Mouse (Mus musculus) hindbrain, embryonic 16.5 days (tissue): ENCODE results near the gene Acy3. TPM values are rescaled to one million over a fixed set of nuclear protein-coding genes. Genes with fewer than 3 reads are reported as not detected.
A peak's percentile ranks its signal among the peaks of the same experiment; 100 is the strongest.
"Not testable (repeated sequence)": the region's sequence is repeated elsewhere in the genome, so short reads cannot be mapped to it uniquely, and the experiment has no call there.

Source experiments
- ATAC-seq: fragments of 200-750 bp; cut with Nextera tagmentation; 2 replicates; pipeline ENCODE4 v1.8.0; 2017; ENCODE audit warnings: moderate TSS enrichment, moderate library complexity
- H3K27ac ChIP-seq: fragments of 300-500 bp; sonication (generic); 2 replicates; pipeline ENCODE4 v1.5.1; 2014; ENCODE audit warnings: low read depth, mild to moderate bottlenecking, control low read depth, low read length, moderate library complexity
- H3K27me3 ChIP-seq: fragments of 300-500 bp; sonication (generic); replicated peaks from 2 replicates; pipeline ENCODE4 v1.6.1; 2014; ENCODE audit warnings: low read length; ENCODE audit not compliant: control insufficient read depth, insufficient read depth
- H3K36me3 ChIP-seq: fragments of 300-500 bp; sonication (generic); 2 replicates; pipeline ENCODE4 v1.6.1; 2014; ENCODE audit warnings: mild to moderate bottlenecking, low read length, moderate library complexity, mixed read lengths; ENCODE audit not compliant: control insufficient read depth, insufficient read depth
- H3K4me1 ChIP-seq: fragments of 300-500 bp; sonication (generic); 2 replicates; pipeline ENCODE4 v1.6.1; 2014; ENCODE audit warnings: low read depth, low read length; ENCODE audit not compliant: control insufficient read depth, insufficient read depth
- H3K4me2 ChIP-seq: fragments of 300-500 bp; sonication (generic); 2 replicates; pipeline ENCODE4 v1.6.1; 2014; ENCODE audit warnings: mild to moderate bottlenecking, low read length, control low read depth, moderate library complexity
- H3K4me3 ChIP-seq: fragments of 300-500 bp; sonication (generic); 2 replicates; pipeline ENCODE4 v1.5.1; 2014; ENCODE audit warnings: mild to moderate bottlenecking, low read length, control low read depth, moderate library complexity
- H3K9ac ChIP-seq: fragments of 300-500 bp; sonication (generic); 2 replicates; pipeline ENCODE4 v1.6.1; 2014; ENCODE audit warnings: low read depth, mild to moderate bottlenecking, control low read depth, low read length, moderate library complexity
- H3K9me3 ChIP-seq: fragments of 300-500 bp; sonication (generic); 2 replicates; pipeline ENCODE4 v1.6.1; 2014; ENCODE audit warnings: mild to moderate bottlenecking, low read length, moderate library complexity; ENCODE audit not compliant: control insufficient read depth
- WGBS: fragments of 180-500 bp; shearing (Covaris S2); extraction: QIAGEN DNeasy Blood & Tissue Kit; methylation state at CpG from one replicate; pipeline ENCODE4 v1.1.7; 2014; 5-methylcytosine and 5-hydroxymethylcytosine counted together
- polyA plus RNA-seq: library from polyadenylated mRNA; unstranded; fragments of >200 nt; fragmentation: Nextera tagmentation; extraction: Ambion mirVana; gene quantifications from 2 replicates; pipeline ENCODE4 v1.2.1, GENCODE M21; 2015

Acy3 gene
- polyA plus RNA-seq, 1 experiment from 2014 or later, result 3.1 TPM

GRCm38 (mm10) chr19:4023185-4023584 lies 36.8 kb downstream of the Acy3 start:
- Histone ChIP-seq H3K36me3 (no peaks in the 10 kb centered on the region), H3K27ac (no peak overlapping the region), H3K9ac (no peak overlapping the region), H3K9me3 (peaks cover 2% of the 10 kb centered on the region; the same call in 1 of the 2 replicates), H3K4me1 (no peaks in the 10 kb centered on the region), H3K4me2 (no peak overlapping the region), H3K27me3 (no peaks in the 10 kb centered on the region), H3K4me3 (no peak overlapping the region)
- WGBS, result 88% methylated on average over 7 of the region's 7 CpGs
- no peak for ATAC-seq

GRCm38 (mm10) chr19:4027576-4027975 lies 41.2 kb downstream of the Acy3 start:
- Histone ChIP-seq H3K9me3 (peaks cover 2% of the 10 kb centered on the region; the same call in 1 of the 2 replicates), H3K27me3 (no peaks in the 10 kb centered on the region), H3K9ac (no peak overlapping the region), H3K27ac (no peak overlapping the region), H3K4me2 (no peak overlapping the region), H3K36me3 (no peaks in the 10 kb centered on the region), H3K4me1 (no peaks in the 10 kb centered on the region), H3K4me3 (no peak overlapping the region)
- no peak for ATAC-seq

- 67% methylated on average over 7 of the region's 7 CpGs for WGBS
Observed at GRCm38 (mm10) chr19:4032668-4033067, 46.3 kb downstream of the Acy3 start.

GRCm38 (mm10) chr19:4033298-4033697 lies 46.9 kb downstream of the Acy3 start:
- Histone ChIP-seq H3K9me3 (no peaks in the 10 kb centered on the region), H3K4me2 (no peak overlapping the region), H3K9ac (no peak overlapping the region), H3K4me1 (peaks cover 7% of the 10 kb centered on the region), H3K36me3 (no peaks in the 10 kb centered on the region), H3K27me3 (no peaks in the 10 kb centered on the region), H3K4me3 (no peak overlapping the region), H3K27ac (no peak overlapping the region)
- 87% methylated on average over 3 of the region's 3 CpGs for whole genome bisulfite sequencing
- ATAC-seq, result no peak

More at GRCm38 (mm10) chr19:4032668-4033067, 46.3 kb downstream of the Acy3 start:
- no peaks in the 10 kb centered on the region for H3K27me3 ChIP-seq
- peaks cover 7% of the 10 kb centered on the region for H3K4me1 ChIP-seq
- ATAC-seq, result no peak
- H3K4me3 ChIP-seq, result no peak overlapping the region
- no peaks in the 10 kb centered on the region for H3K9me3 ChIP-seq
- H3K9ac ChIP-seq, result no peak overlapping the region
- H3K27ac ChIP-seq, result no peak overlapping the region
- H3K36me3 ChIP-seq, result no peaks in the 10 kb centered on the region
- no peak overlapping the region for H3K4me2 ChIP-seq

- Histone ChIP-seq H3K9ac (no peak overlapping the region), H3K4me1 (peaks cover 7% of the 10 kb centered on the region), H3K27me3 (no peaks in the 10 kb centered on the region), H3K4me2 (no peak overlapping the region), H3K4me3 (no peak overlapping the region), H3K36me3 (no peaks in the 10 kb centered on the region), H3K27ac (no peak overlapping the region), H3K9me3 (no peaks in the 10 kb centered on the region)
- 67% methylated on average over 5 of the region's 5 CpGs for WGBS
- ATAC-seq, result no peak
Observed at GRCm38 (mm10) chr19:4033742-4034141, 47.4 kb downstream of the Acy3 start.

GRCm38 (mm10) chr19:4036327-4037045 lies 50.1 kb downstream of the Acy3 start:
- Histone ChIP-seq H3K4me2 (peak overlapping the region; percentile 34), H3K4me3 (no peak overlapping the region), H3K4me1 (peaks cover 7% of the 10 kb centered on the region), H3K36me3 (no peaks in the 10 kb centered on the region), H3K27me3 (no peaks in the 10 kb centered on the region), H3K9me3 (no peaks in the 10 kb centered on the region), H3K27ac (no peak overlapping the region), H3K9ac (no peak overlapping the region)
- 70% methylated on average over 12 of the region's 12 CpGs for WGBS
- ATAC-seq, result no peak

GRCm38 (mm10) chr19:4037154-4037787 lies 50.9 kb downstream of the Acy3 start:
- Histone ChIP-seq H3K9ac (peak overlapping the region; percentile 89), H3K4me3 (peak overlapping the region; percentile 73), H3K4me2 (peak overlapping the region; percentile 65), H3K27ac (peak overlapping the region; percentile 70)
- H3K9me3 ChIP-seq, H3K36me3 ChIP-seq, H3K4me1 ChIP-seq, H3K27me3 ChIP-seq: not testable (repeated sequence)
- 23% methylated on average over 7 of the region's 8 CpGs for WGBS
- peak; percentile 62 for ATAC-seq

GRCm38 (mm10) chr19:4037788-4038232 lies 51.4 kb downstream of the Acy3 start, which contains the start of gene Gstp1:
TSS of gene Gstp1 (minus strand) at chr19:4037985.
- H3K27ac ChIP-seq, result peak within 1 kb of the TSS; percentile 70
- 0% methylated on average over 25 of the region's 26 CpGs for WGBS
- peak within 1 kb of the TSS; percentile 73 for H3K4me3 ChIP-seq
- H3K4me2 ChIP-seq, result peak within 1 kb of the TSS; percentile 65
- peak within 1 kb of the TSS; percentile 89 for H3K9ac ChIP-seq
- H3K36me3 ChIP-seq, result no peaks in the 10 kb centered on the region
- peaks cover 7% of the 10 kb centered on the region for H3K4me1 ChIP-seq
- no peaks in the 10 kb centered on the region for H3K27me3 ChIP-seq
- H3K9me3 ChIP-seq, result no peaks in the 10 kb centered on the region
- peak; percentile 95 for ATAC-seq
